8 mouse cellular contexts compared by ENCODE assay signal in the genomic region with DNA sequence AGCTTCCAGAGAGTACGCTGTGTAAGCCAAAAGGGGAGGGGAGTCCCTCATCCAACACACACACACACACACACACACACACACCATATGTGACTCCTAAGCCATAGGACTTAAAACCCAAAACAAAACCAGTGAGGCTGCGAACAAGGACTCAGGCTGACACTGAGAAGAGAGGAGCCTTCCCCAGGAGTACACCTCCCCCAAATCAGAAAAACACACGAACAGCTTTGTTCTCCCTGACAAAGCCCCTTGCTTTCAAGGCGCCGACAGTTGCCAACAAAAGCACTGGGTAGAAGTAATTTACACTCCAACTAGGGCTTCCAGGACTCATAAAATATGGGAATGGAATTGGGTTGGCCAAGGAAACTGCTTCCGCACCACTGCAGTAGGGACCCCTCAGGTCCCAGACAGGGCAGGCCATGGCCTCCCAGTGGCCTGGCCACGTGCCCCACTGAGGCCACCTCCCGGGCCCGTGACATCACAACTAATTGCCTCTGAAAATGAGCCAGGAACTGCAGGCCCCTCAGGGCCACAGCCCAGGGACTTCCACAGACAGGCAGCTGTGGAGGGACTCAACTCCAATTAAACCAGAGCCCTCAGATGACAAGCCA. TPM values are rescaled to one million over a fixed set of nuclear protein-coding genes. Genes with fewer than 3 reads are reported as not detected.
DNase-seq lines count a peak whose midpoint lies in the region; ATAC-seq lines count a peak whose summit lies in the region.

No protein-coding gene starts in this region.

- H3K27me3 ChIP-seq in intestine, embryonic 16.5 days (replicated peaks; ENCODE audit: control insufficient read depth, insufficient read depth, low read length): peaks cover 2% of the 10 kb centered on the region; the same call in 1 of the 2 replicates
- peaks cover 46% of the 10 kb centered on the region for H3K27me3 ChIP-seq in midbrain, embryonic 12.5 days

- ATAC-seq in intestine, embryonic 16.5 days: 0 out of 2 replicates have a peak, but pooled peaks have one; percentile 19
- ATAC-seq in midbrain, embryonic 12.5 days (ENCODE audit: low FRiP score, low read depth): peak; percentile 51

- DNase-seq in ES-CJ7 (ENCODE audit: low read depth, low spot score) (peak; percentile 31), liver (no peak)
- peak; percentile 63 for DNase-seq in adrenal gland, adult 8-10 months
- peak; percentile 38 to 67 for DNase-seq in gastrocnemius, postnatal 4 days (ENCODE audit: low spot score in 2 of 2)
- no peak for DNase-seq in spleen, postnatal 4 days (ENCODE audit: low spot score in 2 of 2)
- no peak for DNase-seq in urinary bladder, postnatal 25 days (ENCODE audit: low spot score)

- H3K36me3 ChIP-seq in intestine, embryonic 16.5 days (ENCODE audit: control insufficient read depth, insufficient read depth, low read length): no peaks in the 10 kb centered on the region
- H3K36me3 ChIP-seq in midbrain, embryonic 12.5 days: no peaks in the 10 kb centered on the region

- peaks cover 31% of the 10 kb centered on the region for H3K4me1 ChIP-seq in intestine, embryonic 16.5 days (ENCODE audit: control insufficient read depth, insufficient read depth, low read length)
- peaks cover 72% of the 10 kb centered on the region for H3K4me1 ChIP-seq in midbrain, embryonic 12.5 days

- H3K4me3 ChIP-seq in intestine, embryonic 16.5 days (ENCODE audit: low read length): no peak overlapping the region
- H3K4me3 ChIP-seq in midbrain, embryonic 12.5 days: peak overlapping the region; percentile 17; the same call in 1 of the 2 replicates

- H3K4me2 ChIP-seq in intestine, embryonic 16.5 days (ENCODE audit: low read depth, low read length): peak overlapping the region; percentile 37; the same call in 1 of the 2 replicates
- peak overlapping the region; percentile 47 for H3K4me2 ChIP-seq in midbrain, embryonic 12.5 days (replicated peaks)

- H3K27ac ChIP-seq in intestine, embryonic 16.5 days (ENCODE audit: low read length): peak overlapping the region; percentile 19; the same call in 1 of the 2 replicates
- peak overlapping the region; percentile 88 for H3K27ac ChIP-seq in midbrain, embryonic 12.5 days (replicated peaks)

- no peaks in the 10 kb centered on the region for H3K9me3 ChIP-seq in intestine, embryonic 16.5 days (ENCODE audit: control insufficient read depth, low read length)
- H3K9me3 ChIP-seq in midbrain, embryonic 12.5 days: no peaks in the 10 kb centered on the region

- H3K9ac ChIP-seq in intestine, embryonic 16.5 days (ENCODE audit: low read depth, low read length): no peak overlapping the region
- no peak overlapping the region for H3K9ac ChIP-seq in midbrain, embryonic 12.5 days (replicated peaks)

- 35% methylated on average over 9 of the region's 9 CpGs for WGBS in intestine, embryonic 16.5 days
- 3% methylated on average over 9 of the region's 9 CpGs for WGBS in midbrain, embryonic 12.5 days

RNA-seq across cellular contexts. Expression of a gene that starts 4.2 kb away (rescaled TPM):
- 100 to 1,000 TPM; 102 to 109 (median 106) TPM for total RNA-seq in adrenal gland, adult 8-10 months (2022)
- 10 to 100 TPM; 51.0 to 58.8 TPM for total RNA-seq in gastrocnemius, postnatal 4 days (2021)
- polyA plus RNA-seq in intestine, embryonic 16.5 days (2015; fragmentation: Nextera tagmentation; extraction: Ambion mirVana): 5.1 and 5.5 TPM in 2 replicates
- polyA plus RNA-seq in midbrain, embryonic 12.5 days (2016; fragmentation: Nextera tagmentation; extraction: Ambion mirVana): 13.7 TPM in 2 replicates

RNA-seq across cellular contexts. Expression of a gene that starts 49.6 kb away (rescaled TPM):
- 1 to 10 TPM; 2.5 to 4.6 (median 3.8) TPM for total RNA-seq in adrenal gland, adult 8-10 months (2022)
- 1 to 10 TPM; 2.5 to 4.2 TPM for total RNA-seq in gastrocnemius, postnatal 4 days (2021)
- 3.1 and 3.6 TPM in 2 replicates for polyA plus RNA-seq in intestine, embryonic 16.5 days (2015; fragmentation: Nextera tagmentation; extraction: Ambion mirVana)
- polyA plus RNA-seq in midbrain, embryonic 12.5 days (2016; fragmentation: Nextera tagmentation; extraction: Ambion mirVana): 3.3 and 4.2 TPM in 2 replicates

Comparison
In these comparisons a context has a peak if more than half of its experiments do, and no peak if none do; other contexts are left out.
1. DNase-seq: peak in ES-CJ7 (single experiment), adrenal gland, adult 8-10 months (single experiment) and gastrocnemius, postnatal 4 days (2 of 2); none in spleen, postnatal 4 days (0 of 2), liver (single experiment) and urinary bladder, postnatal 25 days (single experiment).